Mouse (Mus musculus) duodenum, adult 2 months (tissue): ENCODE measurements around the gene Olfr143. TPM values are rescaled to one million over a fixed set of nuclear protein-coding genes. Genes with fewer than 3 reads are reported as not detected.

ENCODE experiments used
- polyA plus RNA-seq: library from polyadenylated mRNA; depleted of rRNA; stranded (reverse); fragments of >200 nt; gene quantifications from 2 replicates; pipeline ENCODE4 v1.2.3, GENCODE M21; 2012; ENCODE audit warnings: low replicate concordance; rRNA removed

Olfr143 gene
- not detected in 2 replicates for polyA plus RNA-seq

DNA sequence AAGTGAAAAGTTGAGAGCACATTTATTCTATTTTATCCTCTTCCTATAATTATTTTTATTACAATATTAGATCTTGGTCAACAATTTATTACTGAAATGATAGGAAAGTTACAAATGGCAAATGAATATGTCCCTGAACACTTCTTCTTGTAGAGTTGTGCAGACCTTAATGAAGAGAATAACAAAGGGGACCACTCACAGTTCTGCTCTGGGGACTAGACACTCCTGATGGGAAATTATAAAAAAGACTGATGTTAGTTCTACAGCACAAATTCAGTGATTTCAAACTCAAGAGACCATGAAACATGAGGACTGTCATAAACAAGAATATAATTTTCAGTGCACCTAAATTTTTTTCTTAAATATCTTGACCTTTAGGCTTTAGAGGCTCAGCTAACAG is at the start of gene Olfr143:
Gene Olfr143, plus strand, starts transcription at position 301 of the 400 bp plus-strand sequence.

DNA sequence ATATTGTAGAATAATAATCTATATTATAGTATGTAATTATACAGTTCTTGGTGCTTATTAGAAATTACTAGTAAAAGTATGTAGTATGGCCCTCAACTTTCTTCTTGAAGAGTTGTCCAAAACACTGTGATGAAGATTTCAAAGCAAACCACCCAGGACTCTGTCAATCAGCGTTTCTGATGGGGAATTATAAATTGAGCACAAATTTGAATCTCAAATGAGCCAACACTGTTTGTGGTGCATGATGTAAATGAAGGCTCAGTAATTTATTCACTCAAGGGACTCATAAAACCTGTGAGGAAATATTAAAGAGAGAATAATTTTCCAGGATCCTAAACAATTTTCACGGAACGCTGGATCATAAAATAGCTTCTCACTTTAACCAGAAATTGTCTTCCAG is 44.5 kb upstream of the Olfr143 start, which contains the start of gene Olfr893:
Gene Olfr893, plus strand, starts transcription at position 301 of the 400 bp plus-strand sequence.

GRCm38 (mm10) chr9:38217755-38218154 is 34.8 kb upstream of the Olfr143 start, which contains the start of gene Olfr894:
Olfr894 (plus strand) TSS chr9:38218055.

DNA sequence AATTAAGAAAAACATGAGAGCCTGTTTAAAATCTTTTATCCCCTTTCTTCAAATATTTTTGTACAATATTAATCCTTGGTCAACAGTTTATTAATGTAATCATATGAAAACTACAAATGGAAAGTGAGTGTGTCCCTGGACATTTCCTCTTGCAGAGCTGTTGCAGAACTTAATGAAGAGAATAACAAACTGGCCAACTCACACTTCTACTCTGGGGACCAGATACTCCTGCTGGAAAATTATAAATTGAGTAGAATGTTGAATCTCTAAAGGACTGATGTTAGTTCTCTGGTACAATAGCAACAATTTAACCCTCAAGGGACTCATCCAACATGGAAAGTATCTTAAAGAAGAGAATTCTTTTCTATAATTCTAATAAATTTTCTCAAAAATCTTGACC is 15.0 kb downstream of the Olfr143 start, which contains the start of gene Olfr895:
Gene Olfr895, plus strand, starts transcription at position 301 of the 400 bp plus-strand sequence.

DNA sequence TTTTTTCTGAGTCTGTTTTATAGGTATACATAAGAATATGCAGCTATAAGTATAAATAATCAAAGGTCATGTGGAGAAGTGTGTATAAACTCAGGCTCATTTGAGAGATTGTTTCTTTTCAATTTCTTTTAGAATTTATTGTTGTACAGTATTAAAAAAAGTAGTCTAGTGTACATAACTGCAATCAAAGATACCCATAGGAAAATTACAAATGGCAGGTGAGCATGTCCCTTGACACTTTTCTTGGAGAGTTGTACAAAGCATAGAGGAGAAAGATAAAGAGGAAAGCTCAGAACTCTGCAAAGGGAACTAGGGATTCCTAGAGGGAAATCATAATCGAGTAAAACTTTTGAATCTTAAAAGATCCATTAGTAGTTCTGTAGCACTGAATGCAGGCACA is 38.2 kb downstream of the Olfr143 start, which contains the start of gene Olfr896-ps1:
Gene Olfr896-ps1, plus strand, starts transcription at position 301 of the 400 bp plus-strand sequence.

Other genes starting within 250 kb of the Olfr143 start
- gene Olfr883, start 227.0 kb upstream of the Olfr143 start, polyA plus RNA-seq: not detected in 2 replicates
- not detected in 2 replicates for gene Olfr884, start 206.2 kb upstream of the Olfr143 start, polyA plus RNA-seq
- not detected in 2 replicates for gene Olfr885, start 191.5 kb upstream of the Olfr143 start, polyA plus RNA-seq
- gene Olfr887, start 168.7 kb upstream of the Olfr143 start, polyA plus RNA-seq: not detected in 2 replicates
- gene Olfr888, start 144.6 kb upstream of the Olfr143 start, polyA plus RNA-seq: not detected in 2 replicates
- not detected in 2 replicates for gene Olfr889, start 137.6 kb upstream of the Olfr143 start, polyA plus RNA-seq
- not detected in 2 replicates for gene Olfr890, start 110.3 kb upstream of the Olfr143 start, polyA plus RNA-seq
- gene Olfr891, start 72.0 kb upstream of the Olfr143 start, polyA plus RNA-seq: not detected in 2 replicates
- not detected in 2 replicates for gene Olfr893, start 44.4 kb upstream of the Olfr143 start, polyA plus RNA-seq
- not detected in 2 replicates for gene Olfr894, start 34.7 kb upstream of the Olfr143 start, polyA plus RNA-seq
- not detected in 2 replicates for gene Olfr895, start 15.1 kb downstream of the Olfr143 start, polyA plus RNA-seq
- not detected in 2 replicates for gene Olfr896-ps1, start 38.3 kb downstream of the Olfr143 start, polyA plus RNA-seq
- not detected in 2 replicates for gene Olfr25, start 76.3 kb downstream of the Olfr143 start, polyA plus RNA-seq
- gene Olfr898, start 95.6 kb downstream of the Olfr143 start, polyA plus RNA-seq: not detected in 2 replicates
- not detected in 2 replicates for gene Olfr250, start 114.1 kb downstream of the Olfr143 start, polyA plus RNA-seq
- not detected in 2 replicates for gene Olfr251, start 124.3 kb downstream of the Olfr143 start, polyA plus RNA-seq
- not detected in 2 replicates for gene Olfr147, start 148.9 kb downstream of the Olfr143 start, polyA plus RNA-seq
- not detected in 2 replicates for gene Olfr901, start 176.7 kb downstream of the Olfr143 start, polyA plus RNA-seq
- gene Olfr902, start 194.9 kb downstream of the Olfr143 start, polyA plus RNA-seq: not detected in 2 replicates
- not detected in 2 replicates for gene Olfr904, start 210.4 kb downstream of the Olfr143 start, polyA plus RNA-seq
- gene Olfr905, start 218.3 kb downstream of the Olfr143 start, polyA plus RNA-seq: not detected in 2 replicates
- gene Olfr906, start 234.3 kb downstream of the Olfr143 start, polyA plus RNA-seq: not detected in 2 replicates
- gene Olfr907, start 243.0 kb downstream of the Olfr143 start, polyA plus RNA-seq: not detected in 2 replicates